Comparison of ENCODE assay signal across 14 mouse cellular contexts in genomic region chr4:134120192-134120805, GRCm38 (mm10). TPM values are rescaled to one million over a fixed set of nuclear protein-coding genes. Genes with fewer than 3 reads are reported as not detected.
DNase-seq lines count a peak whose midpoint lies in the region; ATAC-seq and TF ChIP-seq lines count a peak whose summit lies in the region.
"Had no signal": no experiment of that assay in that cellular context is flagged by ENCODE, and none has a peak within 500 bp of the region (broad histone marks: within the 10 kb centered on the region; RNA-seq: fewer than 3 reads in every experiment).

No protein-coding gene starts in this region.

- H3K9me3 ChIP-seq in liver, postnatal 0 days (ENCODE audit: low read length), result no peaks in the 10 kb centered on the region
- H3K9me3 ChIP-seq: heart, embryonic 10.5 days; midbrain, embryonic 12.5 days; neural tube, embryonic 12.5 days had no signal

- no peaks in the 10 kb centered on the region for H3K36me3 ChIP-seq in thymus, adult 2 months (ENCODE audit: control insufficient read depth, insufficient read depth, low read length)
- no peaks in the 10 kb centered on the region for H3K36me3 ChIP-seq in liver, postnatal 0 days (replicated peaks; ENCODE audit: insufficient read depth, low read length)
- H3K36me3 ChIP-seq: heart, embryonic 10.5 days; midbrain, embryonic 12.5 days; neural tube, embryonic 12.5 days had no signal

- H3K27ac ChIP-seq in thymus, adult 2 months (ENCODE audit: control insufficient read depth, insufficient read depth, low read length), result peak overlapping the region; percentile 98
- H3K27ac ChIP-seq in liver, postnatal 0 days (ENCODE audit: low read depth), result peak overlapping the region; percentile 72
- H3K27ac ChIP-seq: heart, embryonic 10.5 days; layer of hippocampus, adult 2 months; midbrain, embryonic 12.5 days; neural tube, embryonic 12.5 days had no signal

- no peak overlapping the region for H3K4me3 ChIP-seq in thymus, adult 2 months (ENCODE audit: control insufficient read depth, insufficient read depth, low read length)
- no peak overlapping the region for H3K4me3 ChIP-seq in liver, postnatal 0 days (ENCODE audit: low read depth, low read length)
- H3K4me3 ChIP-seq: heart, embryonic 10.5 days; layer of hippocampus, adult 2 months; midbrain, embryonic 12.5 days; neural tube, embryonic 12.5 days had no signal

- no peak for DNase-seq in thymus, adult 2 months
- no peak for DNase-seq in thymus, adult 18-20 months
- peak; percentile 32 for DNase-seq in ZHBTc4 (ENCODE audit: low read depth, low spot score)
- DNase-seq in liver, postnatal 0 days, result no peak
- no peak for DNase-seq in adrenal gland, postnatal 4 days (ENCODE audit: low spot score in 2 of 2)
- DNase-seq in gastrocnemius, postnatal 4 days (ENCODE audit: low spot score in 2 of 2), result no peak
- no peak for DNase-seq in layer of hippocampus, adult 9-10 months (ENCODE audit: low spot score)
- DNase-seq: kidney, adult 9 months had no signal

- H3K27me3 ChIP-seq in thymus, adult 2 months (ENCODE audit: control insufficient read depth, insufficient read depth, low read length), result no peaks in the 10 kb centered on the region
- H3K27me3 ChIP-seq in liver, postnatal 0 days (ENCODE audit: insufficient read depth, low read length), result no peaks in the 10 kb centered on the region
- H3K27me3 ChIP-seq: midbrain, embryonic 12.5 days; neural tube, embryonic 12.5 days had no signal

- no peak overlapping the region for H3K4me2 ChIP-seq in liver, postnatal 0 days (ENCODE audit: low read depth, low read length)
- H3K4me2 ChIP-seq: lung, embryonic 14.5 days; midbrain, embryonic 12.5 days; neural tube, embryonic 12.5 days had no signal

- H3K9ac ChIP-seq in liver, postnatal 0 days (replicated peaks), result no peak overlapping the region
- H3K9ac ChIP-seq: lung, embryonic 14.5 days; midbrain, embryonic 12.5 days; neural tube, embryonic 12.5 days had no signal

- no peak for TF ChIP-seq CTCF in thymus, adult 2 months (IDR thresholded peaks at IDR 0.05; ENCODE audit: borderline replicate concordance, control insufficient read depth, extremely low read depth, insufficient read depth, low read length, poor library complexity)
- no peak for TF ChIP-seq CTCF in liver, postnatal 0 days (IDR thresholded peaks at IDR 0.05; ENCODE audit: low read depth)

- ATAC-seq in liver, postnatal 0 days, result no peak
- ATAC-seq: forebrain, embryonic 14.5 days had no signal

- 71% methylated on average over 6 of the region's 6 CpGs for WGBS in thymus, adult 2 months
- 41% methylated on average over 6 of the region's 6 CpGs for whole genome bisulfite sequencing in liver, postnatal 0 days (ENCODE audit: insufficient replicate concordance)

- no peak for TF ChIP-seq EP300 in liver, postnatal 0 days (IDR thresholded peaks at IDR 0.05; ENCODE audit: low read depth)

- no peak for TF ChIP-seq POLR2A in thymus, adult 2 months (IDR thresholded peaks at IDR 0.05; ENCODE audit: control insufficient read depth, extremely low read depth, insufficient read depth, low read length, poor library complexity)

- H3K4me1 ChIP-seq in thymus, adult 2 months (replicated peaks; ENCODE audit: control insufficient read depth, insufficient read depth, low read length), result peaks cover 89% of the 10 kb centered on the region
- peaks cover 47% of the 10 kb centered on the region for H3K4me1 ChIP-seq in liver, postnatal 0 days (ENCODE audit: insufficient read depth)

RNA-seq across cellular contexts. Expression of gene Sh3bgrl3, which starts 8.3 kb away (rescaled TPM):
- 1,368 and 1,549 TPM in 2 replicates for polyA plus RNA-seq in thymus, adult 2 months (2012; rRNA removed)
- 198 and 215 TPM in 2 replicates for polyA plus RNA-seq in liver, postnatal 0 days (2015; fragmentation: Nextera tagmentation; extraction: Ambion mirVana)
- 100 to 1,000 TPM; 108 to 111 TPM for total RNA-seq in adrenal gland, postnatal 4 days (2021)
- 10 to 100 TPM; 72.4 to 83.6 TPM for total RNA-seq in gastrocnemius, postnatal 4 days (2021)

RNA-seq across cellular contexts. Expression of gene Ubxn11, which starts 17.9 kb away (rescaled TPM):
- polyA plus RNA-seq in thymus, adult 2 months (2012; rRNA removed), result 91.3 and 120 TPM in 2 replicates
- polyA plus RNA-seq in liver, postnatal 0 days (2015; fragmentation: Nextera tagmentation; extraction: Ambion mirVana), result 0.88 and 0.99 TPM in 2 replicates
- total RNA-seq in adrenal gland, postnatal 4 days (2021), result 10 to 100 TPM in 1 of 2 experiments, 1 to 10 TPM in 1; 9.4 to 13.4 TPM
- total RNA-seq in gastrocnemius, postnatal 4 days (2021), result 1 to 10 TPM; 3.2 to 3.7 TPM

RNA-seq across cellular contexts. Expression of gene Cd52, which starts 25.4 kb away (rescaled TPM):
- polyA plus RNA-seq in thymus, adult 2 months (2012; rRNA removed), result 355 and 480 TPM in 2 replicates
- polyA plus RNA-seq in liver, postnatal 0 days (2015; fragmentation: Nextera tagmentation; extraction: Ambion mirVana), result 114 and 125 TPM in 2 replicates
- total RNA-seq in adrenal gland, postnatal 4 days (2021), result 10 to 100 TPM; 10.1 to 14.4 TPM
- 1 to 10 TPM; 2.4 to 2.7 TPM for total RNA-seq in gastrocnemius, postnatal 4 days (2021)

RNA-seq across cellular contexts. Expression of gene Crybg2, which starts 59.7 kb away (rescaled TPM):
- polyA plus RNA-seq in thymus, adult 2 months (2012; rRNA removed), result 4.4 and 5.7 TPM in 2 replicates
- 0.69 and 1.4 TPM in 2 replicates for polyA plus RNA-seq in liver, postnatal 0 days (2015; fragmentation: Nextera tagmentation; extraction: Ambion mirVana)
- total RNA-seq in adrenal gland, postnatal 4 days (2021), result under 1 TPM; 0.25 to 0.28 TPM
- total RNA-seq in gastrocnemius, postnatal 4 days (2021), result under 1 TPM in 1 of 2 experiments, not detected in 1; 0.54 TPM
